Mouse (Mus musculus) right cerebral cortex, adult 2 months (tissue): Measurements from ENCODE around the gene Rgs12.
A peak's percentile ranks its signal among the peaks of the same experiment; 100 is the strongest.

Source experiments
- DNase-seq, 2 experiments: peaks; one replicate each; pipeline ENCODE4 v3.0.0; 2021 to 2022; ENCODE audit warnings: low spot score in 2 of 2

Rgs12 gene

DNA sequence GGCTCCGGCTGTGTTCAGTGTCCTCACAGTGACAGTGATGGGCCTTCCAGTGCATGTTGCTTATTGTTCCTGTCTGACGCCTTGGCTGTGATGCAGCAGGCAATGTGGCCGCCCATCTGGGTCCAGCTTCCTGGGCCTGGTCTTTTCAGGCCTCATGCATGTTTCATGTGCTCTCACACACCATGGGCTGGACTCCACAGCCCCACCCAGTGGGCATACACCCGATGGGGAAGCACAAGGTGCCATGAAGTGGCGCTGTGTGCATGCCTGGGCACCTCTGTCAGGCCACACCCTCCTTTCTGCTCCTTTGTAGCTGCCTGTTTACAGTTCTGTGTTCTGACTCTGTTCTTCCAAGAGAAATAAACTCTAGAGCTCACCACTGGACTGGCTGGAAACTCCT lies 83.8 kb downstream of the Rgs12 start:
- no peak for DNase-seq

- no peak for DNase-seq
Measured at GRCm38 (mm10) chr5:35033619-35034018, 84.4 kb downstream of the Rgs12 start.

DNA sequence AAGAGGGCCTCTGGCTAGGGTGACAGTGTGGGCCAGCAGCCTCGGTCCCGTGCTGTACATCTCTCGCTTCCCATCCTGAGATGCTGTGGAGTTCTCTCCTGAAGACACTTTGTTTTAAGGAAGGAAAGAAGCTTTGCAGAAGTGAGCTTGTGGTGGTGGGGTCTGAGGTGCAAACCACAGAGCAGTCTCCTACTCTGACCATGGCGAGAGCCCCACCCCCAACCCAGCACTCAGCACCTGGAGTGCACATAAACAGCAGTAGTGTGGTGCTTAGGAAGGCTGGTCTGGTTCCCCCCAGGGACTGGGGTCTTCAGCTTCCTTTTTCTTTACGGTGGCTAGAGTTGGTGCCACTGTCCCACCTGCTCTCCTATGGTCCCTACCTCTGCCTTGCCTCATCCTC lies 85.9 kb downstream of the Rgs12 start:
- no peak for DNase-seq

GRCm38 (mm10) chr5:35035795-35036194 lies 86.5 kb downstream of the Rgs12 start:
- DNase-seq = no peak

- DNase-seq = no peak
Measured at GRCm38 (mm10) chr5:35037438-35037837, 88.2 kb downstream of the Rgs12 start.

DNA sequence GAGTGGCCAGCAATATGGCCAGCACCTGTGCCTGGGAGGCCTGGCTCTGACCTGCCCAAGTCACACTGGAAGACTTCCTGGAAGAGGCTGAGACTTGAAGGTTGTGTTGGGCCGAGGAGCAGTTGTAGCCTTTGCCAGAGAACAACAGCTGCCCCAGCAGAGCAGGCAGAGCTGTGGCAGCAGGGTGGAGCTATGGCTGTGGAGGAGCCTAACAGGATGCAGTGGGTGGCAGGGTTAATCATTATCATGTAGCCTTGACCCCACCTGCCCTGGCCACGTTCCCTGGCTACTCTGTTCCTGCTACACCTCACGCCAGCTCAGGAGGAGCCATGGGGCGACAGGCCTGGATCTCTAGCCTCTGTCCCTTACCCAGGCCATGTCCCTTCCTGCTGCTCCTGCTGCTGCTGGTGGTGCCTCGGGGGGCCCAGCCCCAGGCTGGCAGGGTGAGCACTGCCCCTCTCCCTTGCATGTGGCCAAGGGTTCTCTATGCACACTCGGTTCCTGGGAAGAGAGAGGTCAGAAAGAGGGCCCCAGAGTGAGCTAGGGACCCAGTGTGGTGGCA lies 92.1 kb downstream of the Rgs12 start, which contains the start of gene Hgfac:
TSS of gene Hgfac (plus strand) at position 242 of the 562 bp plus-strand sequence.
- DNase-seq = no peak

DNA sequence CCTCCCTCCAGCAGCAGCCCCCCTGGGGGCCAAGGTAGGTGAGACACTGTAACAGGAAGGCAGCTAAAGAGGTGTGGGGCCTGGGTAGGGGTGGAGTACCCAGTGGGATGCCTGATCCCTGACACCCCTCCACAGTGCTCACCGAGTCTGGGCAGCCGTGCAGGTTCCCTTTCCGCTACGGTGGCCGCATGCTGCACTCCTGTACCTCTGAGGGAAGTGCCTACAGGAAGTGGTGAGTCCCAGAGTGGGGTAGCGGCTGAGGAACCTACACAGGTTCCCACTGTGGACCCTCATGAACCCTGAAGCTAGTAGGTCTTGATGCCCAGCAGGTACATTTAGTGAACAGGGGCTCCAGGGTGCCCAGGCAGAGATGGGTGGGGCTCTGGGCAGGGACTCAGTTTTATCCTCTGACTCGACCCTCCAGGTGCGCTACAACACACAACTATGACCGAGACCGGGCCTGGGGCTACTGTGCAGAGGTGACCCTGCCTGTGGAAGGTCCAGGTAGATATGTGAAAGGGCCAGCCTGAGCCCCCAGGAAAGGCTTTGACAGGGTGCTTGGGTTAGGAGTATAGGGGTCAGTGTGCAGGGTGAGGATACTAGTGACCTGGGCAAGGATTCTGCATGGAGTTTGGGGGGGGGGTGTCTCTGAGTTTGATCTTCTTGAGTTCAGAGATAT lies 93.3 kb downstream of the Rgs12 start:
- no peak for DNase-seq

DNA sequence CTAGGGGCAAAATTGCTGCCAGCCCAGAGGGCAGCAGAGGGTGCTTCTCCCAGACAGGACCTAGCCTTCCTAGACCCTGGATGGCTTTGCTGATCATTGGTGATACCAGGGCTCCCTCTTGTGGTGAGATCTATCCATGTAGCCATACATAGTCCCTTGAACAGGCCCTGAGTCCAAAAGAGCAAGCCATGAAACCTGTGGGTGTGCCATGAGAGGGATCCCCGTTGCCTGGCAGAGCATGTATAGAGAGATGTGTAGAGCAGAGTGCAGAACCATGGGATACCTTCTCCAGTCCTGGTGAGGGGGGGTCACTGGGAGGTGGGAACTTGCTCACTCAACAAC lies 93.8 kb downstream of the Rgs12 start:
- peak; percentile 78 to 88 for DNase-seq

DNA sequence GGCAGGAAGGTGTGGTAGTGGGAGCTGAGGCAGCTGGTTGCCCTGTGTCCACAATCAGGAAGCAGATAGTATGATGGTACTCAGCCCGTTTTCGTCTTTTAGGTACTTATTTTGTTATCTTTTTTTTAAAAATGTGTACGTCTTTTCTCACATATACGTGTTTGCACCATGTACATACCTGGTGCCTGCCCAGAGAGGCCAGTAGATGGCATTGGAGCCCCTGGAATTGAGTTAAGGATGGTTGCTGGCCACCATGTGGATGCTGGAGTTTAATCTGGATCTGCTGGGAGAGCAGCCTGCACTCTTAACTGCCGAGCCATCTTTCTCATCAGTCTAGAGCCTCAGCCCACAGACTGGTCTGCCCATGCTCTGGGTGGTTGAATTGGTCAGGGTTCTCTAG lies 101.3 kb downstream of the Rgs12 start:
- no peak for DNase-seq

- DNase-seq = no peak
Measured at GRCm38 (mm10) chr5:35054628-35055027, 105.4 kb downstream of the Rgs12 start.

- no peak for DNase-seq
Measured at GRCm38 (mm10) chr5:35055076-35055475, 105.8 kb downstream of the Rgs12 start.

DNA sequence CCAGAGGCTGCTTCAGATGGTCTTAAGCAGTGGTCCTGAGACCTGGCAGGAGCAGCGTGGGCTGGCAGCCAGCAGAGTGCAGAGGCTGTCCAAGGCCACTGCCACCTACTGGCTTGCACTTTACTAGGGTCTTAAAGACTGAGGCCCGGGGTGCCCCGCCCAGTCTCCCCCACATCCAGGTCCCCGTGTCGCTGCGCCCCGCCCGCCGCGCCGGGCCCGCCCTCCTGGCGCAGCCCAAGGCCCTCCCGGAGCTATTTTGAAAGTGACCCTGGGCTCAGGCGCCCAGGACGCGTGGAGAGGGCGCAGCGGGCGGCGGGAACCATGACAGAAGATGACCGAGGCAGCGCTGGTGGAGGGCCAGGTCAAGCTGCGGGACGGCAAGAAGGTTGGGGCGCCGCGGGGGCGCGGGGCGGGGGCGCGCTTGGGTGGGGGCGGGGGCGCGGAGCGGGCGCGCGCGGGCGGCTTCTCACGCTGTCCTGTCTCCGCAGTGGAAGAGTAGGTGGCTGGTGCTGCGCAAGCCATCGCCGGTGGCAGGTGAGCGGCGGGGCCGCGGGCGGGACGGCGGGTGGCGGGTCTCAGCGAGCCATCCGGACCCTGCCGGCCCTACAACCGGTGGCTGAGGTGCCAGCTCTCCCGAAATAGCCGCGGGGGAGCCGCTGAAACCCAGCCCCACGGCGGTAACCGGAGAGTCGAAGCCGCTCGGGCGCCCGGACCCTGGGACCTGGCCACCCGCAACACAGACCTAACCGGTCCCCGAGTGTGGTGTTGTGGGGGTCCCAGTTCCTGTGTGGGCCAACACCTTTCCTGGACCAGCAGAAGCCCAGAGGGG lies 107.6 kb downstream of the Rgs12 start, which contains the start of gene Dok7:
TSS of gene Dok7 (plus strand) at position 163 of the 829 bp plus-strand sequence.
- DNase-seq = peak; percentile 44 to 66

GRCm38 (mm10) chr5:35057582-35057981 lies 108.3 kb downstream of the Rgs12 start:
- DNase-seq = no peak

- no peak for DNase-seq
Measured at GRCm38 (mm10) chr5:35058216-35058615, 109.0 kb downstream of the Rgs12 start.

DNA sequence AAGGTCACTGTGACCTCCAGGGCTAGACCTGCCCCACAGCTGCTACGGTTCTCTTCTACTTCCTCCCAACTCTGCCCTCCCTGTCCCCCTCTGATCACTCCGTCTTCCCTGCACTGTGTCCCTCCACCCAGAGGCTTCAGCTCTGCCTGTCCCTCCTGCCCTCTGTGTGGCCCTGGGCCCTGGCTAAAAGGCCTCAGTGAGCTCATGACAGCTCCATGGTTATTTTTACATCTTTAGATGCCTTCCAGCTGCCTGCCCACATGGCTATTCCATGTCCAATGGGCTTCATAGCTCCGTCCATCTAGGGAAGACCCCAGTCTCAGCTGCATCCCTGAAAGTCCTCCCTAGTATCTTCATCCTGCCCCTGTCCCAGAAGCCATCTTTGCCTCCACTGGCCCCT lies 110.9 kb downstream of the Rgs12 start:
- no peak for DNase-seq

GRCm38 (mm10) chr5:35069841-35070240 lies 120.6 kb downstream of the Rgs12 start:
- DNase-seq = no peak

GRCm38 (mm10) chr5:35070314-35070713 lies 121.1 kb downstream of the Rgs12 start:
- no peak for DNase-seq

- peak; percentile 20 to 28 for DNase-seq
Measured at GRCm38 (mm10) chr5:35070953-35071352, 121.7 kb downstream of the Rgs12 start.

DNA sequence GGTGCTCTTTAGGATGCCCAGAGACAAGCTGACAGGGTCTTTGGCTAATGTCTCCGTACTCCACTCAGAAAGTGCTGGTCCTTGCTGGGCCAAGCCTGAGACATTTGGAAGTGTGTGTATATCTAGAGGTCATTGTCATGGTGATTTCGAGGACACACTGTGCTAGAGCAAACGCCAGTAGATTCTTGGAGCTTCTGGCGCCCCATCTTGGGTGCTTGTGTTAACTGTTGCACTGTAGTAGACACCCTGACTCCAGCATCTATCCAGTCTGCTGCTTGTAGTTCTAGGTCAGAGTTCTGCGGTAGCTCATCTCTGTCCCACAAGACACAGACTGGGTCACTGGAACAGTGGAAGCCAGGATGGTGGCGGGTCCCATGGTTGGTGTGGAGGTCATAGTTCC lies 122.6 kb downstream of the Rgs12 start:
- DNase-seq = no peak

GRCm38 (mm10) chr5:35073235-35073634 lies 124.0 kb downstream of the Rgs12 start:
- no peak for DNase-seq

DNA sequence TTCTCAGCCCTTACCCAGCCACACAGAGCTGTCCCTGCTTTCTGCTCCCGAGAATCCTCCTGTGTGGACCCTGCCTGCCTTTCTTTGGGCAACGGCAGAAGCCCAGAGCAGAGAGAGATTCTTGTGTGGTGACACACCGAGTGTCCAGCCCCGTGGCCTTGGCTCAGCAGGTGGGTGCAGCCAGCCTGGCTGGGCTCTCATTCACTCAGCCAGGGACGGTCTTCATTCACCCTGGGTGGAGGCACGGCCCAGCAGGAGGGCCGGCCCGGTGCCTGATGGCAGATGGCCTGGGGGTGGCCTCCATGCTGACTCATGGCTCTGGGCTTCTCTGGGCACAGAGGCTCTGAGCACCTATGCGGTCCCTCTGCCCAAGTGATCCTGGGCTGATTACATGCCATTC lies 124.7 kb downstream of the Rgs12 start:
- DNase-seq = peak in 1 of 2 experiments; percentile 17

GRCm38 (mm10) chr5:35076369-35076768 lies 127.1 kb downstream of the Rgs12 start:
- no peak for DNase-seq

- DNase-seq = no peak
Measured at GRCm38 (mm10) chr5:35079101-35079500, 129.9 kb downstream of the Rgs12 start.
